Mouse (Mus musculus) brain, embryonic 14.5 days (tissue): ENCODE results near the gene Tln2.

Source experiments
- CTCF ChIP-seq: fragments of 200-500 bp; IDR thresholded peaks from 2 replicates; pipeline ENCODE4 v1.5.1; 2012; ENCODE audit warnings: inconsistent platforms, mild to moderate bottlenecking, moderate library complexity, borderline replicate concordance; ENCODE audit not compliant: insufficient read depth, insufficient read length; ENCODE audit errors: extremely low read depth
- POLR2A ChIP-seq: fragments of 200-500 bp; IDR thresholded peaks from 2 replicates; pipeline ENCODE4 v1.6.1; 2012; ENCODE audit warnings: mild to moderate bottlenecking, inconsistent platforms, borderline replicate concordance; ENCODE audit not compliant: poor library complexity, insufficient read depth, insufficient read length, severe bottlenecking; ENCODE audit errors: extremely low read depth

GRCm38 (mm10) chr9:67477445-67477844 lies 82.1 kb downstream of the Tln2 start:
- TF ChIP-seq CTCF (no peak), POLR2A (no peak)
